Mouse (Mus musculus): ENCODE data around the gene Gmnn. TPM values are rescaled to one million over a fixed set of nuclear protein-coding genes. Genes with fewer than 3 reads are reported as not detected.

Gmnn gene
- 106 and 115 TPM in 2 replicates for polyA plus RNA-seq (2015; fragmentation: Nextera tagmentation; extraction: Ambion mirVana)

GRCm38 (mm10) chr13:24761403-24762227 is at the start of gene Gmnn:
Gene Gmnn (minus strand): TSS chr13:24761923.
- under 1% methylated on average over 78 of the region's 79 CpGs for WGBS
- H3K4me3 ChIP-seq (replicated peaks), result peak within 1 kb of the TSS; percentile 82
- H3K27me3 ChIP-seq (replicated peaks), result no peaks in the 10 kb centered on the region
- peak; percentile 99 for ATAC-seq
- peaks cover 7% of the 10 kb centered on the region; the same call in 1 of the 2 replicates for H3K36me3 ChIP-seq
- peak within 1 kb of the TSS; percentile 91 for H3K27ac ChIP-seq
- H3K4me2 ChIP-seq (replicated peaks), result peak within 1 kb of the TSS; percentile 63
- H3K9ac ChIP-seq, result peak within 1 kb of the TSS; percentile 74
- no peaks in the 10 kb centered on the region for H3K9me3 ChIP-seq
- H3K4me1 ChIP-seq (replicated peaks), result peaks cover 4% of the 10 kb centered on the region; the same call in 1 of the 2 replicates

GRCm38 (mm10) chr13:24806079-24806478 is 44.4 kb upstream of the Gmnn start:
- Histone ChIP-seq H3K4me2 (replicated peaks) (no peak overlapping the region), H3K36me3 (peaks cover 14% of the 10 kb centered on the region), H3K27me3 (replicated peaks) (no peaks in the 10 kb centered on the region), H3K4me3 (replicated peaks) (no peak overlapping the region), H3K9ac (no peak overlapping the region), H3K9me3 (no peaks in the 10 kb centered on the region), H3K4me1 (replicated peaks) (peaks cover 3% of the 10 kb centered on the region), H3K27ac (no peak overlapping the region)
- ATAC-seq, result no peak

- peaks cover 7% of the 10 kb centered on the region for H3K36me3 ChIP-seq
- no peak overlapping the region for H3K9ac ChIP-seq
- no peak overlapping the region for H3K27ac ChIP-seq
- H3K4me1 ChIP-seq (replicated peaks), result peaks cover 5% of the 10 kb centered on the region
- H3K4me2 ChIP-seq (replicated peaks), result peak overlapping the region; percentile 77
- H3K4me3 ChIP-seq (replicated peaks), result peak overlapping the region; percentile 98
- H3K9me3 ChIP-seq, result no peaks in the 10 kb centered on the region
- no peak for ATAC-seq
- 7% methylated on average over 2 of the region's 2 CpGs for WGBS
- no peaks in the 10 kb centered on the region for H3K27me3 ChIP-seq (replicated peaks)
These were observed 41.5 kb upstream of the Gmnn start for GRCm38 (mm10) chr13:24803196-24803595.

- Histone ChIP-seq H3K27ac (peak overlapping the region; percentile 95; the same call in 1 of the 2 replicates), H3K27me3 (replicated peaks) (no peaks in the 10 kb centered on the region), H3K36me3 (peaks cover 2% of the 10 kb centered on the region), H3K9me3 (no peaks in the 10 kb centered on the region), H3K4me3 (replicated peaks) (peak overlapping the region; percentile 98), H3K9ac (peak overlapping the region; percentile 94), H3K4me1 (replicated peaks) (peaks cover 5% of the 10 kb centered on the region), H3K4me2 (replicated peaks) (peak overlapping the region; percentile 77)
- ATAC-seq, result no peak
- WGBS, result under 1% methylated on average over 26 of the region's 26 CpGs
These were observed 40.5 kb upstream of the Gmnn start for GRCm38 (mm10) chr13:24802131-24802691.

- Histone ChIP-seq H3K4me1 (replicated peaks) (peaks cover 5% of the 10 kb centered on the region), H3K9me3 (no peaks in the 10 kb centered on the region), H3K4me3 (replicated peaks) (peak within 1 kb of the TSS; percentile 98), H3K27ac (peak within 1 kb of the TSS; percentile 95), H3K9ac (peak within 1 kb of the TSS; percentile 94), H3K36me3 (no peaks in the 10 kb centered on the region; the same call in 1 of the 2 replicates), H3K27me3 (replicated peaks) (no peaks in the 10 kb centered on the region), H3K4me2 (replicated peaks) (peak within 1 kb of the TSS; percentile 87)
- peak; percentile 66 for ATAC-seq
- WGBS, result under 1% methylated on average over 62 of the region's 74 CpGs
These were observed 39.7 kb upstream of the Gmnn start, which contains the start of gene BC005537 for GRCm38 (mm10) chr13:24801308-24801921. Gene BC005537 (plus strand): TSS chr13:24801657.

GRCm38 (mm10) chr13:24800674-24801307 is 39.1 kb upstream of the Gmnn start:
- Histone ChIP-seq H3K9me3 (no peaks in the 10 kb centered on the region), H3K4me1 (replicated peaks) (peaks cover 5% of the 10 kb centered on the region), H3K9ac (peak overlapping the region; percentile 94), H3K4me2 (replicated peaks) (peak overlapping the region; percentile 87), H3K4me3 (replicated peaks) (peak overlapping the region; percentile 98), H3K27me3 (replicated peaks) (no peaks in the 10 kb centered on the region), H3K27ac (peak overlapping the region; percentile 95), H3K36me3 (no peaks in the 10 kb centered on the region; the same call in 1 of the 2 replicates)
- ATAC-seq, result peak; percentile 97
- under 1% methylated on average over 42 of the region's 42 CpGs for WGBS

- no peaks in the 10 kb centered on the region for H3K36me3 ChIP-seq
- ATAC-seq, result peak; percentile 30
These were observed 38.4 kb upstream of the Gmnn start for GRCm38 (mm10) chr13:24799925-24800673.

GRCm38 (mm10) chr13:24799378-24799777 is 37.7 kb upstream of the Gmnn start:
- WGBS, result 69% methylated on average over 5 of the region's 5 CpGs
- ATAC-seq, result no peak
- H3K4me2 ChIP-seq (replicated peaks), result peak overlapping the region; percentile 87
- no peaks in the 10 kb centered on the region for H3K27me3 ChIP-seq (replicated peaks)
- 0 out of 2 replicates have a peak, but pooled peaks cover 2% of the 10 kb centered on the region for H3K4me1 ChIP-seq (replicated peaks)
- H3K9ac ChIP-seq, result no peak overlapping the region
- no peak overlapping the region for H3K27ac ChIP-seq
- H3K36me3 ChIP-seq, result no peaks in the 10 kb centered on the region
- no peaks in the 10 kb centered on the region for H3K9me3 ChIP-seq
- H3K4me3 ChIP-seq (replicated peaks), result peak overlapping the region; percentile 98

More at GRCm38 (mm10) chr13:24799925-24800673, 38.4 kb upstream of the Gmnn start:
- H3K9ac ChIP-seq, result peak overlapping the region; percentile 51
- H3K9me3 ChIP-seq, result no peaks in the 10 kb centered on the region
- no peaks in the 10 kb centered on the region for H3K27me3 ChIP-seq (replicated peaks)
- peak overlapping the region; percentile 87 for H3K4me2 ChIP-seq (replicated peaks)
- H3K4me3 ChIP-seq (replicated peaks), result peak overlapping the region; percentile 98
- H3K4me1 ChIP-seq (replicated peaks), result peaks cover 5% of the 10 kb centered on the region
- peak overlapping the region; percentile 95 for H3K27ac ChIP-seq
- under 1% methylated on average over 31 of the region's 31 CpGs for WGBS

GRCm38 (mm10) chr13:24798686-24799085 is 37.0 kb upstream of the Gmnn start:
- Histone ChIP-seq H3K27ac (no peak overlapping the region), H3K9me3 (no peaks in the 10 kb centered on the region), H3K4me3 (replicated peaks) (no peak overlapping the region), H3K4me2 (replicated peaks) (no peak overlapping the region), H3K36me3 (no peaks in the 10 kb centered on the region), H3K27me3 (replicated peaks) (no peaks in the 10 kb centered on the region), H3K4me1 (replicated peaks) (0 out of 2 replicates have a peak, but pooled peaks cover 2% of the 10 kb centered on the region), H3K9ac (no peak overlapping the region)
- WGBS, result 98% methylated on average over 4 of the region's 4 CpGs
- no peak for ATAC-seq

GRCm38 (mm10) chr13:24792411-24793045 is 30.8 kb upstream of the Gmnn start:
- Histone ChIP-seq H3K4me1 (replicated peaks) (no peaks in the 10 kb centered on the region), H3K4me3 (replicated peaks) (no peak overlapping the region), H3K27me3 (replicated peaks) (no peaks in the 10 kb centered on the region), H3K4me2 (replicated peaks) (no peak overlapping the region), H3K36me3 (no peaks in the 10 kb centered on the region), H3K9ac (no peak overlapping the region), H3K9me3 (no peaks in the 10 kb centered on the region), H3K27ac (no peak overlapping the region)
- ATAC-seq, result no peak
- WGBS, result 81% methylated on average over 9 of the region's 9 CpGs

GRCm38 (mm10) chr13:24791349-24791748 is 29.6 kb upstream of the Gmnn start:
- 60% methylated on average over 2 of the region's 2 CpGs for WGBS
- no peak overlapping the region for H3K4me3 ChIP-seq (replicated peaks)
- H3K27me3 ChIP-seq (replicated peaks), result no peaks in the 10 kb centered on the region
- no peaks in the 10 kb centered on the region for H3K9me3 ChIP-seq
- H3K4me1 ChIP-seq (replicated peaks), result no peaks in the 10 kb centered on the region
- H3K36me3 ChIP-seq, result no peaks in the 10 kb centered on the region
- no peak overlapping the region for H3K4me2 ChIP-seq (replicated peaks)
- ATAC-seq, result no peak; the same call in 1 of the 2 replicates
- no peak overlapping the region for H3K9ac ChIP-seq
- no peak overlapping the region for H3K27ac ChIP-seq

All from intestine, embryonic 15.5 days (tissue).